Mouse (Mus musculus) common myeloid progenitor, adult 5-6 weeks (primary cell): ENCODE measurements around the gene Tceal9. TPM values are rescaled to one million over a fixed set of nuclear protein-coding genes. Genes with fewer than 3 reads are reported as not detected.

Experiments
- ATAC-seq: replicated peaks from 2 replicates; pipeline ENCODE4 v1.8.0; 2016; ENCODE audit warnings: low read depth, mild to moderate bottlenecking, moderate TSS enrichment, inconsistent platforms; ENCODE audit not compliant: poor library complexity, severe bottlenecking
- total RNA-seq: library from RNA; stranded (forward); fragments of 200-1000, 187-1606 nt; gene quantifications from 2 replicates; pipeline ENCODE4 v1.2.3, GENCODE M21; 2017

Tceal9 gene
- total RNA-seq, 1 experiment from 2014 or later: 264 TPM

- ATAC-seq: peak; percentile 96
Observed at GRCm38 (mm10) chrX:136269743-136270392, 25.0 kb downstream of the Tceal9 start, which contains the start of gene Bex3. Gene Bex3, plus strand, starts transcription at chrX:136270253.

- ATAC-seq: 0 out of 2 replicates have a peak, but pooled peaks have one; percentile 12
Observed at GRCm38 (mm10) chrX:136270393-136271111, 25.7 kb downstream of the Tceal9 start.

GRCm38 (mm10) chrX:136274542-136274941 lies 29.7 kb downstream of the Tceal9 start:
- no peak for ATAC-seq

- ATAC-seq: no peak
Observed at GRCm38 (mm10) chrX:136275386-136275785, 30.5 kb downstream of the Tceal9 start.

- no peak for ATAC-seq
Observed at GRCm38 (mm10) chrX:136277577-136277976, 32.7 kb downstream of the Tceal9 start.

- ATAC-seq: no peak
Observed at GRCm38 (mm10) chrX:136278401-136278800, 33.5 kb downstream of the Tceal9 start.

GRCm38 (mm10) chrX:136279410-136279809 lies 34.5 kb downstream of the Tceal9 start:
- ATAC-seq: no peak

- ATAC-seq: no peak
Observed at GRCm38 (mm10) chrX:136290817-136291281, 46.0 kb downstream of the Tceal9 start.

Other genes with a start within 250 kb of the Tceal9 start
- 2.3 TPM in 1 of 2 replicates, not detected in the other for gene Arxes1, start 211.7 kb upstream of the Tceal9 start, total RNA-seq
- not detected in 2 replicates for gene Bex2, start 176.8 kb upstream of the Tceal9 start, total RNA-seq
- not detected in 2 replicates for gene Nxf3, start 159.8 kb upstream of the Tceal9 start, total RNA-seq
- gene Bex4, start 106.1 kb upstream of the Tceal9 start, total RNA-seq: 25.8 and 39.1 TPM in 2 replicates
- gene Tceal8, start 72.7 kb upstream of the Tceal9 start, total RNA-seq: 83.7 and 101 TPM in 2 replicates
- 0.97 TPM in 1 of 2 replicates, not detected in the other for gene Tceal5, start 41.2 kb upstream of the Tceal9 start, total RNA-seq
- gene Tceal7, start 30.3 kb upstream of the Tceal9 start, total RNA-seq: not detected in 2 replicates
- gene Bex1, start 29.6 kb upstream of the Tceal9 start, total RNA-seq: 10.5 and 12.3 TPM in 2 replicates
- 127 and 175 TPM in 2 replicates for gene Bex3, start 25.2 kb downstream of the Tceal9 start, total RNA-seq